Mouse (Mus musculus) stomach, postnatal 0 days (tissue): ENCODE measurements at regions not wholly inside any gene's neighbourhood (a gene's known extent, or its start where the extent isn't known, plus 50 kb on each side); places are given as distances from the start of the nearest gene placed in this dataset.
A peak's percentile ranks its signal among the peaks of the same experiment; 100 is the strongest.

Source experiments
- ATAC-seq: fragments of 200-750 bp; cut with Nextera tagmentation; 2 replicates; pipeline ENCODE4 v1.8.0; 2017; ENCODE audit not compliant: low FRiP score, low TSS enrichment
- DNase-seq: peaks from one replicate; pipeline ENCODE4 v3.0.0-alpha.2; 2016; ENCODE audit warnings: low spot score
- H3K27ac ChIP-seq: fragments of 300-500 bp; sonication (generic); replicated peaks from 2 replicates; pipeline ENCODE4 v1.5.1; 2014; ENCODE audit warnings: mild to moderate bottlenecking, control low read depth
- H3K27me3 ChIP-seq: fragments of 300-500 bp; sonication (generic); 2 replicates; pipeline ENCODE4 v1.6.1; 2014; ENCODE audit warnings: low read length; ENCODE audit not compliant: control insufficient read depth, insufficient read depth
- H3K36me3 ChIP-seq: fragments of 300-500 bp; sonication (generic); 2 replicates; pipeline ENCODE4 v1.6.1; 2014; ENCODE audit warnings: low read length, mixed read lengths; ENCODE audit not compliant: control insufficient read depth, insufficient read depth
- H3K4me1 ChIP-seq: fragments of 300-500 bp; sonication (generic); replicated peaks from 2 replicates; pipeline ENCODE4 v1.6.1; 2014; ENCODE audit warnings: antibody characterized with exemption; ENCODE audit not compliant: control insufficient read depth, insufficient read depth
- H3K4me2 ChIP-seq: fragments of 300-500 bp; sonication (generic); replicated peaks from 2 replicates; pipeline ENCODE4 v1.6.1; 2014; ENCODE audit warnings: low read depth, mild to moderate bottlenecking, control low read depth, moderate library complexity
- H3K4me3 ChIP-seq: fragments of 300-500 bp; sonication (generic); 2 replicates; pipeline ENCODE4 v1.5.1; 2014; ENCODE audit warnings: low read depth, low read length, control low read depth
- H3K9ac ChIP-seq: fragments of 300-500 bp; sonication (generic); 2 replicates; pipeline ENCODE4 v1.6.1; 2014; ENCODE audit warnings: mild to moderate bottlenecking, low read length, control low read depth, mixed read lengths
- H3K9me3 ChIP-seq: fragments of 300-500 bp; sonication (generic); 2 replicates; pipeline ENCODE4 v1.6.1; 2016; ENCODE audit warnings: low read length; ENCODE audit not compliant: control insufficient read depth
- CTCF ChIP-seq: IDR thresholded peaks from 2 replicates; pipeline ENCODE4 v1.5.1; 2016; ENCODE audit warnings: antibody characterized with exemption, low read depth, mild to moderate bottlenecking, moderate library complexity
- EP300 ChIP-seq: optimal IDR thresholded peaks from 2 replicates; pipeline ENCODE3; 2016; ENCODE audit warnings: antibody characterized with exemption
- WGBS: fragments of 180-500 bp; shearing (Covaris S2); extraction: QIAGEN DNeasy Blood & Tissue Kit; methylation state at CpG from one replicate; pipeline ENCODE4 v1.1.7; 2014; 5-methylcytosine and 5-hydroxymethylcytosine counted together

- Histone ChIP-seq H3K27me3 (no peaks in the 10 kb centered on the region), H3K4me3 (no peak overlapping the region), H3K4me1 (no peaks in the 10 kb centered on the region), H3K4me2 (no peak overlapping the region), H3K36me3 (no peaks in the 10 kb centered on the region), H3K27ac (no peak overlapping the region), H3K9me3 (no peaks in the 10 kb centered on the region), H3K9ac (no peak overlapping the region)
- DNase-seq (no peak), ATAC-seq (no peak)
- WGBS: 50% methylated on average over 4 of the region's 4 CpGs
- TF ChIP-seq CTCF (no peak), EP300 (no peak)
Observed at GRCm38 (mm10) chr13:112023171-112023570, 214.4 kb upstream of the Map3k1 start.

GRCm38 (mm10) chr13:112024667-112025585, 216.1 kb upstream of the Map3k1 start:
- H3K27me3 ChIP-seq: no peaks in the 10 kb centered on the region
- WGBS: 68% methylated on average over 15 of the region's 15 CpGs

GRCm38 (mm10) chr13:112025586-112025950, 216.8 kb upstream of the Map3k1 start:
- Histone ChIP-seq H3K9me3 (no peaks in the 10 kb centered on the region), H3K4me2 (no peak overlapping the region), H3K4me3 (no peak overlapping the region), H3K4me1 (no peaks in the 10 kb centered on the region), H3K27me3 (no peaks in the 10 kb centered on the region), H3K36me3 (no peaks in the 10 kb centered on the region), H3K27ac (0 out of 2 replicates have a peak overlapping the region, but pooled peaks have one; percentile 18), H3K9ac (no peak overlapping the region)
- no peak for ATAC-seq
- DNase-seq: no peak
- no peak for TF ChIP-seq EP300
- TF ChIP-seq CTCF: no peak
- WGBS: 53% methylated on average over 5 of the region's 5 CpGs

More at GRCm38 (mm10) chr13:112024667-112025585, 216.1 kb upstream of the Map3k1 start:
- ATAC-seq (no peak), DNase-seq (no peak)
- Histone ChIP-seq H3K9me3 (no peaks in the 10 kb centered on the region), H3K9ac (no peak overlapping the region), H3K36me3 (no peaks in the 10 kb centered on the region), H3K4me3 (no peak overlapping the region), H3K4me2 (no peak overlapping the region), H3K27ac (0 out of 2 replicates have a peak overlapping the region, but pooled peaks have one; percentile 40), H3K4me1 (no peaks in the 10 kb centered on the region)
- TF ChIP-seq CTCF (no peak), EP300 (no peak)

- Histone ChIP-seq H3K4me3 (no peak overlapping the region), H3K4me1 (no peaks in the 10 kb centered on the region), H3K9me3 (no peaks in the 10 kb centered on the region), H3K27me3 (no peaks in the 10 kb centered on the region), H3K36me3 (no peaks in the 10 kb centered on the region), H3K27ac (peak overlapping the region; percentile 61), H3K4me2 (no peak overlapping the region), H3K9ac (no peak overlapping the region)
- WGBS: 68% methylated on average over 5 of the region's 5 CpGs
- no peak for TF ChIP-seq CTCF
- ATAC-seq: no peak
- DNase-seq: no peak
Observed at GRCm38 (mm10) chr13:112027736-112028135, 218.9 kb upstream of the Map3k1 start.

- 68% methylated on average over 11 of the region's 11 CpGs for WGBS
- ATAC-seq: peak; percentile 32; the same call in 1 of the 2 replicates
- H3K4me2 ChIP-seq: 0 out of 2 replicates have a peak overlapping the region, but pooled peaks have one; percentile 15
Observed at GRCm38 (mm10) chr13:112031061-112031460, 222.3 kb upstream of the Map3k1 start.

More at GRCm38 (mm10) chr13:112031061-112031460, 222.3 kb upstream of the Map3k1 start:
- Histone ChIP-seq H3K27me3 (no peaks in the 10 kb centered on the region), H3K9me3 (no peaks in the 10 kb centered on the region), H3K36me3 (no peaks in the 10 kb centered on the region), H3K4me1 (no peaks in the 10 kb centered on the region), H3K4me3 (no peak overlapping the region), H3K27ac (peak overlapping the region; percentile 14), H3K9ac (no peak overlapping the region)
- DNase-seq: no peak
- no peak for TF ChIP-seq CTCF
- no peak for TF ChIP-seq EP300
